Mouse (Mus musculus) stomach, postnatal 0 days (tissue): ENCODE results near the gene Wdr45.
A peak's percentile ranks its signal among the peaks of the same experiment; 100 is the strongest.

Source experiments
- CTCF ChIP-seq: IDR thresholded peaks from 2 replicates; pipeline ENCODE4 v1.5.1; 2016; ENCODE audit warnings: antibody characterized with exemption, low read depth, mild to moderate bottlenecking, moderate library complexity
- EP300 ChIP-seq: optimal IDR thresholded peaks from 2 replicates; pipeline ENCODE3; 2016; ENCODE audit warnings: antibody characterized with exemption

DNA sequence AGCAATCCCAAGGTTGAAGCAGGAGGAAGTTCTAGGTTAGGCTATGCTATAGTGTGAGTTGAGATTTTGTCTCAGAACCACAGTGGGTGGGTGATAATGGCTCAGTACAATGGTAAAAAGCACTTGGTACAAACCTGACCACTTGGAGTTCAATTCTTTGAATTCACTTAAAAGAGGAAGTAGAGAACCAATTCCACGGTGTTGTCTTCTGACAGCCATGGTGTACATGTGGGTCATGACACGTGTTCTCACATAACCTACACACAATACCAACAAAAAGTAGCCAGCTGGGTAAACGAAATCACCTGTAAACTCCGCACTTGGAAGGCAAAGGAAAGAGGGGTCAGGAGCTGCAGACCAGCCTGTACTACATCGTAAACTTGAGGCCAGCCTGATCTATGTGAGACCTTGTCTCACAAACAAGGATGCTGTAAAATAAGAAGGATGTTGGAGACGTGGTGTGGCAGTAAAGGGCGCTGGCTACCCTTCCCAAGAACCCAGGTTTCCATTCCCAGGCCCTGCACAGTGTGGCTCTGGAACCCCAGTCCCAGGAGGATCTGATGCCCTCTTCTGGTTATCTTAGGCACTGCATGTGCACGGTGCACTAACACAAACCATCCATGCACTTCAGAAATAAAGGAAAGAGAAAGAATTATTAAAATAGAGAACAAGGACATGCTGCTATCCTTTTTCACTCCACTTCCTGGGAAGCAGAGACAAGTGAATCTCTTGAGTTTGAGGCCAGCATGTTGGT is 62.4 kb downstream of the Wdr45 start:
- peak; percentile 81 for TF ChIP-seq CTCF
- no peak for TF ChIP-seq EP300
